Mouse (Mus musculus) splenic B cell, adult 2 months (primary cell): Measurements from ENCODE around the gene Mars2.

ENCODE experiments used
- DNase-seq: peaks from one replicate; pipeline ENCODE4 v3.0.0-alpha.2; 2011; ENCODE audit warnings: low read depth, low spot score
- H3K27me3 ChIP-seq: 2 replicates; pipeline ENCODE4 v1.6.1; 2012; ENCODE audit warnings: mild to moderate bottlenecking, low read length, moderate library complexity, mixed read lengths; ENCODE audit not compliant: control insufficient read depth, poor library complexity, insufficient read depth, severe bottlenecking
- H3K36me3 ChIP-seq: 2 replicates; pipeline ENCODE4 v1.6.1; 2012; ENCODE audit warnings: mild to moderate bottlenecking, low read length, moderate library complexity, mixed read lengths; ENCODE audit not compliant: control insufficient read depth, poor library complexity, insufficient read depth, severe bottlenecking

Mars2 gene

GRCm38 (mm10) chr1:55237643-55238161 is 725 bp downstream of the Mars2 start:
- peak; percentile 20 for DNase-seq
- H3K36me3 ChIP-seq: no peaks in the 10 kb centered on the region
- H3K27me3 ChIP-seq: no peaks in the 10 kb centered on the region

GRCm38 (mm10) chr1:55238496-55238895 is 1.5 kb downstream of the Mars2 start:
- Histone ChIP-seq H3K36me3 (no peaks in the 10 kb centered on the region; the same call in 1 of the 2 replicates), H3K27me3 (no peaks in the 10 kb centered on the region)
- no peak for DNase-seq

- H3K27me3 ChIP-seq: no peaks in the 10 kb centered on the region
- H3K36me3 ChIP-seq: no peaks in the 10 kb centered on the region; the same call in 1 of the 2 replicates
- peak; percentile 82 for DNase-seq
Observed at GRCm38 (mm10) chr1:55239237-55239636, 2.3 kb downstream of the Mars2 start.

- Histone ChIP-seq H3K27me3 (no peaks in the 10 kb centered on the region), H3K36me3 (no peaks in the 10 kb centered on the region; the same call in 1 of the 2 replicates)
- no peak for DNase-seq
Observed at GRCm38 (mm10) chr1:55246374-55246773, 9.4 kb downstream of the Mars2 start.

GRCm38 (mm10) chr1:55264385-55264784 is 27.4 kb downstream of the Mars2 start:
- H3K27me3 ChIP-seq: no peaks in the 10 kb centered on the region
- H3K36me3 ChIP-seq: no peaks in the 10 kb centered on the region
- no peak for DNase-seq

GRCm38 (mm10) chr1:55265447-55265846 is 28.5 kb downstream of the Mars2 start:
- Histone ChIP-seq H3K27me3 (no peaks in the 10 kb centered on the region), H3K36me3 (no peaks in the 10 kb centered on the region)
- DNase-seq: peak; percentile 19

- no peak for DNase-seq
- Histone ChIP-seq H3K27me3 (no peaks in the 10 kb centered on the region), H3K36me3 (no peaks in the 10 kb centered on the region)
Observed at GRCm38 (mm10) chr1:55279081-55279480, 42.1 kb downstream of the Mars2 start.
